Mouse (Mus musculus) limb, embryonic 12.5 days (tissue): Measurements from ENCODE around the gene Fam92b. TPM values are rescaled to one million over a fixed set of nuclear protein-coding genes. Genes with fewer than 3 reads are reported as not detected.
A peak's percentile ranks its signal among the peaks of the same experiment; 100 is the strongest.

Source experiments
- ATAC-seq: fragments of 200-750 bp; cut with Nextera tagmentation; 2 replicates; pipeline ENCODE4 v1.8.0; 2017; ENCODE audit warnings: low read depth, moderate TSS enrichment; ENCODE audit not compliant: insufficient number of reproducible peaks, insufficient read depth, low FRiP score, low TSS enrichment
- H3K27ac ChIP-seq: fragments of 300-500 bp; sonication (generic); 2 replicates; pipeline ENCODE4 v1.5.1; 2016; ENCODE audit warnings: mild to moderate bottlenecking, moderate library complexity
- H3K27me3 ChIP-seq: fragments of 300-500 bp; sonication (generic); 2 replicates; pipeline ENCODE4 v1.6.1; 2016; ENCODE audit warnings: mild to moderate bottlenecking, moderate library complexity
- H3K36me3 ChIP-seq: fragments of 300-500 bp; sonication (generic); 2 replicates; pipeline ENCODE4 v1.6.1; 2016; ENCODE audit warnings: mild to moderate bottlenecking, moderate library complexity
- H3K4me1 ChIP-seq: fragments of 300-500 bp; sonication (generic); replicated peaks from 2 replicates; pipeline ENCODE4 v1.6.1; 2016
- H3K4me2 ChIP-seq: fragments of 300-500 bp; sonication (generic); 2 replicates; pipeline ENCODE4 v1.6.1; 2016; ENCODE audit warnings: mild to moderate bottlenecking, moderate library complexity
- H3K4me3 ChIP-seq: fragments of 300-500 bp; sonication (generic); replicated peaks from 2 replicates; pipeline ENCODE4 v1.5.1; 2016; ENCODE audit warnings: mild to moderate bottlenecking
- H3K9ac ChIP-seq: fragments of 300-500 bp; sonication (generic); replicated peaks from 2 replicates; pipeline ENCODE4 v1.6.1; 2016; ENCODE audit warnings: mild to moderate bottlenecking, moderate library complexity
- H3K9me3 ChIP-seq: fragments of 300-500 bp; sonication (generic); 2 replicates; pipeline ENCODE4 v1.6.1; 2016; ENCODE audit warnings: mild to moderate bottlenecking, moderate library complexity
- WGBS: fragments of 180-500 bp; shearing (Covaris S2); methylation state at CpG from one replicate; pipeline ENCODE4 v1.1.7; 2016; 5-methylcytosine and 5-hydroxymethylcytosine counted together
- polyA plus RNA-seq: library from polyadenylated mRNA; unstranded; fragments of >200 nt; fragmentation: Nextera tagmentation; extraction: Ambion mirVana; gene quantifications from 2 replicates; pipeline ENCODE4 v1.2.1, GENCODE M21; 2016

Gene Fam92b
- polyA plus RNA-seq, 1 experiment from 2014 or later, result not detected

DNA sequence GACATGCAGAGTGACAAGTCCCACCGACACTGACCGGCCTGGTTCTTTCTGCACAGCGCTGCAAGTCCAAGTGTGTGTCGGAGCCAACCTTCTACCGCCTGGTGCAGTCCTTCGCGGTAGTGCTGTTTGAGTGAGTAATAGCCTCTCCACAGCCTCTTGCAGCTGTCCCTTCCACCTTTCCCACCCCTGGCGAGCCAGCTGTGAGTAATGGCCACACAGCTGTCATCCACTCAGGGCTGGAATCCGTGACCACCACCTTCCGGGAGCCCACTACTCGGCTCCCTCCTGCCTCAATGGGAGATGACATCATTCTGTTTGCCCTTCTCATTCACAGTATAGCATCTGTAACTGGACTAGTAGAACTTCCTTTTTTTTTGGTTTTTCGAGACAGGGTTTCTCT, 27.2 kb downstream of the Fam92b start:
- H3K9me3 ChIP-seq, result no peaks in the 10 kb centered on the region
- no peak for ATAC-seq
- no peaks in the 10 kb centered on the region for H3K27me3 ChIP-seq
- peaks cover 27% of the 10 kb centered on the region for H3K4me1 ChIP-seq
- WGBS, result 70% methylated on average over 12 of the region's 12 CpGs
- no peak overlapping the region for H3K4me2 ChIP-seq
- no peak overlapping the region for H3K4me3 ChIP-seq
- no peaks in the 10 kb centered on the region for H3K36me3 ChIP-seq
- H3K9ac ChIP-seq, result no peak overlapping the region
- H3K27ac ChIP-seq, result no peak overlapping the region

DNA sequence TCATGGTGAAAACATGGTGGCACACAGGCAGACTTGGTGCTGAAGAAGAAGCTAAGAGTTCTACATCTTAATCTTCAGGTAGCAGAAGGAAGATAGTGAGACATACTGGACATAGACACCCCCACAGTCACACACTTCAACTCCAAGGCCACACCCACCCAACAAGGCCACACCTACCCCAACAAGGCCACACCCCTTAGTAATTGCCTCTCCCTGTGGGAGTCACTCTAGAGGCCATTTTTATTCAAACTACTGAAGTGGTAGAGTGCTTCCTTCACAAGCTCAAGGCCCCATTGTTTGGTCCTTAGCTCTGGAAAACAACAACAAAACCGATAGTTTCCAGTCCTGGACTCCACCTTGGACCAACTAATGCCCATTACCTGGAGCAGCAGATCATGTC, 31.2 kb downstream of the Fam92b start:
- no peak for ATAC-seq
- Histone ChIP-seq H3K4me1 (peaks cover 16% of the 10 kb centered on the region), H3K27me3 (no peaks in the 10 kb centered on the region), H3K4me2 (no peak overlapping the region), H3K9ac (no peak overlapping the region), H3K27ac (no peak overlapping the region), H3K36me3 (no peaks in the 10 kb centered on the region), H3K9me3 (no peaks in the 10 kb centered on the region), H3K4me3 (no peak overlapping the region)
- WGBS, result 83% methylated on average over 1 of the region's 1 CpGs

DNA sequence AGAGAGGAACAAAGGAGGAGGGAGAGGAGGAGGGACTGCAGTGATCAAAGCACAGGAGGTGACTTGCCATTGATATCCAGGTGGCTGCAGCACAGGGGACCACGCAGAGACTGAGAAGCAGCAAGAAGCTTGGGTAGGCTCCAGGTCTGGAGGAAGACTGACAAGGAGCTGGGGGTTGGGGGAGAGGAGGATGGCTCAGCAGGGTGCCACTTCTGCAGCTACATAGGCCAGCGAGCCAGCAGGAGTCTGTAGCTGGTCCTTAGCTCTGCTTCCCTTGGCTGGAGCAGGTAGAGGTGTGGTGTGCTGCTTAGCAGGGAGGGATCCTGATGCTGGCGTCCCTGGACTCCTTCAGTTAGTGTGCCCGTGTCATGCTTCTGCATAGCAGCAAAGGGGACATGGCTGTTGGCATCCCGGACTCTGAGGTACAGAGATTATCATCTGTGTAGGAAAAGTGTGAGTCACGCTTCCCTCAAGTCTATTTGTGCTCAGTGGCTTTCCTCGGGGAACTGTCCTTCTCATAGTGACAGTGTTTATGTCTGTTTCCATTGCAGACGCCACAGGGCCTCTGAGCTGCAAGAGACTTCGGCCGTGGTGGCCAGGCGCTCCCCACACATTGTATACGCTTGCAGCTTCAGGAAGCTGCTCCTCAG, 32.5 kb downstream of the Fam92b start:
- WGBS, result 52% methylated on average over 12 of the region's 12 CpGs
- 0 out of 2 replicates have a peak overlapping the region, but pooled peaks have one; percentile 8 for H3K27ac ChIP-seq
- ATAC-seq, result no peak
- H3K4me1 ChIP-seq, result peaks cover 13% of the 10 kb centered on the region
- no peak overlapping the region for H3K4me2 ChIP-seq
- no peaks in the 10 kb centered on the region for H3K36me3 ChIP-seq
- no peak overlapping the region for H3K4me3 ChIP-seq
- H3K9ac ChIP-seq, result no peak overlapping the region
- H3K9me3 ChIP-seq, result no peaks in the 10 kb centered on the region
- H3K27me3 ChIP-seq, result peaks cover 6% of the 10 kb centered on the region; the same call in 1 of the 2 replicates

DNA sequence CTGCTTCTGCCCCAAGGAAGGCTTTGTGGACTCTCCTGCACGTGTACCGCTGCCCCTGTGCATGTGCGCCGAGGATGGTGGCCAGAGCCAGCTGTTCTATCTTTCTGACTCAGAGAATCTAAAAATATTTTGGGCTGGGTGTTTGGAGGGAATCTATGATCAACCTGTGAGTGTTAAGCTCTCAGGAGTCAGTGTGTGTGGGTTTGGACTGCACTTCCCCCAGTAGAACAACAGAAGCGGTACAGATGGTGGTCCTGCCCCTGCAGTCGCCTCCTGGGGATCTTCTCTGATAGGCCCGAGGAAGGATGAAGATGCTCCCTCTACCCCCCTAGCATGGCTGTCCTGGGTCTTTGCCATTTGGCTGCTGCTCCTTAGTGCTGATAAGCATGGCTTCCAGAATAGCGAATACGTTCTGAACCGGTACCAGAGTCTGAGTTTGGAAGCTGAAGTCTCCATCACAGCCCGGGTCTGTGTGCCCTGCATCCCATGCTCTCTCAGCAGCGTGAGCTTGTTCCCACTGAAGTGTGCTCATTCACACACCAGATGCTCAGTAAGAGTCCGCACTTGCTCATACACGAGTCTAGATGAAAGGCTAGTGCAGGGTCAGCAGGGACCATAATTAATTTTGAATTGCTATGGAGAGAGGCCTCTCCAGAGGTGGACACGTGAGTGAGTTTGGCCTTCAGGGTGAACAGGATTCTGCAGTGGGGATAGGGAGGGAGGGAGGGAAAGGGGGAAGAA, 33.2 kb downstream of the Fam92b start:
- ATAC-seq, result no peak
- H3K4me2 ChIP-seq, result no peak overlapping the region
- peaks cover 13% of the 10 kb centered on the region; the same call in 1 of the 2 replicates for H3K27me3 ChIP-seq
- peaks cover 13% of the 10 kb centered on the region for H3K4me1 ChIP-seq
- 0 out of 2 replicates have a peak overlapping the region, but pooled peaks have one; percentile 8 for H3K27ac ChIP-seq
- WGBS, result 63% methylated on average over 15 of the region's 15 CpGs
- no peak overlapping the region for H3K9ac ChIP-seq
- H3K9me3 ChIP-seq, result no peaks in the 10 kb centered on the region
- no peaks in the 10 kb centered on the region for H3K36me3 ChIP-seq
- no peak overlapping the region for H3K4me3 ChIP-seq

DNA sequence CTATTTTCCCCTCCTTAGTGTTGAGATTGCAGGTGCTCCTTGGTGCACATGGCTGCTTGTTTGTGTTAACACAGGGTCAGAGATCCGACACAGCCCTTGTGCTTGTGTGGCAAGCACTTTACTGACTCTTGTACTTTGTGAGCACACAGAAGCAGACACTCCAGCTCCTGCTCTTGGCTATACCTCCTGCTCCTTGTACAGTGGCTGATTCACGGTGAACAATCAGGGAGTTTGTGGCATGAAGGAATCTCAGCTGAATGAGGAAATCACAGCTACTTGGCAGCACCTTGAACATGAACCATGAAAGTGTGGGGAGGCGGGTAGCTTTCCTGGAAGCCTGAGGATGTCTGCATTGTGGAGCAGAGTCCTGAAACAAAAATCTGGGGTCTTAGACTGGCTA, 36.5 kb downstream of the Fam92b start:
- Histone ChIP-seq H3K27me3 (peaks cover 13% of the 10 kb centered on the region; the same call in 1 of the 2 replicates), H3K9me3 (no peaks in the 10 kb centered on the region), H3K4me1 (peaks cover 13% of the 10 kb centered on the region), H3K4me2 (no peak overlapping the region), H3K27ac (no peak overlapping the region), H3K36me3 (no peaks in the 10 kb centered on the region), H3K9ac (0 out of 2 replicates have a peak overlapping the region, but pooled peaks have one; percentile 27), H3K4me3 (no peak overlapping the region)
- WGBS, result 65% methylated on average over 3 of the region's 3 CpGs
- ATAC-seq, result no peak

DNA sequence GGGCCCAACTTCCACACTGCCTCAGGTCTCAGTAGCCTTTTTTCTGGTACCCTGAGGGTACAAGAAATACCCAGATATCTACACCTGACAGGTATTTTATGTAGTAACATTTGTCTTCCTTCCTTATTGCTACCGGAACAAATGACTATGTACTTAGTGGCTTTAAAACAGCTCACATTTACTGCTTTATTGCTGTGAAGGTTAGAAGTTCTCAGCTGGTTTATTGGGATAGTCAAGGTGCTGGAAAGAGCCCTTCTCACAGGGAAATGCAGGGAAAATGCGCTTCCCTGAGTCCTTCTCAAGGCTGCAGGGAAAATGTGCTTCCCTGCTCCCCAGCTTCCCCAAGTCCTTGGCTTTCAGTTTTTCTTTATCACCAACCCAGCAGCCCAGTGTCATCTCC, 38.3 kb downstream of the Fam92b start:
- no peak for ATAC-seq
- 46% methylated on average over 2 of the region's 2 CpGs for WGBS

DNA sequence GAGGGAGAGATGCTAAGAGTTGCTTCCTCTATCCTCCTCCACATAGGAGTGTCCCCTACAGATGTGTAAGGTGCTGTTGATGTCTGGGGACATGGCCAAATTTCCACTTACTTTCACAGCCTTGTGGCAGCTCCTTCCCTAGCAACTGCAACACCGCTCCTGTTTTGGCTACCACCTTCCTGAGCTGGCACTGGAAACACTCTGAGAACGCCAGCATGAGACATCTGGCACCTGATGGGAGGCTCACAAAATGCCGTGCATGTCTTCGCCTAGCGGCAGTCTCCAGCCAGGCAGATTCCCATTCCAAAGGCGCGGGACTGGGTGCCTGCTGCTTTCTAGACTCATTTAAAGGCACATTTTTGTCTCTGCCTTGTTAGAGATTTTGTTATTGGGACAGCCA, 40.6 kb downstream of the Fam92b start:
- 65% methylated on average over 7 of the region's 7 CpGs for WGBS
- Histone ChIP-seq H3K36me3 (no peaks in the 10 kb centered on the region), H3K9me3 (no peaks in the 10 kb centered on the region)

More for the DNA sequence above, 38.3 kb downstream of the Fam92b start:
- Histone ChIP-seq H3K4me1 (no peaks in the 10 kb centered on the region; the same call in 1 of the 2 replicates), H3K36me3 (no peaks in the 10 kb centered on the region), H3K4me2 (no peak overlapping the region), H3K9me3 (no peaks in the 10 kb centered on the region), H3K4me3 (no peak overlapping the region), H3K9ac (no peak overlapping the region), H3K27me3 (peaks cover 13% of the 10 kb centered on the region; the same call in 1 of the 2 replicates), H3K27ac (no peak overlapping the region)

DNA sequence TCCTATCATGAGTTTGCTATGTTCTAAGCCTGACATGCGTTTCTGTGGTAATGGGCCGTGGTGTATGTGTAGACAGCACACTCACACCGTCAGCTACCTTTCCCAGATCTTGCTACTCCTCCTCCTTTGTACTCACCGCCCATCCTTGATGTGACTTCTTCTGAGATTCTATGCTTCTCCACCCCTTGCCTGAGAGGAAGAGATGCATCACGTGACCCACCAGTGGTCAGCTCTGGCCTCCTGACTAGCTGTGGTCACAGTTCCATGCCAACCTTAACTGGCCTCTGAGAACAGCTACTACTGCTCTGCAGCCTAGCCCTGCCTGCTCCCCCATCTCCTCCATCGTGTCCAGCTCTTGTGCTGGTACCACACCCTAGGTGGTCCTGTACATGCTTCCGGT, 41.6 kb downstream of the Fam92b start:
- Histone ChIP-seq H3K9ac (no peak overlapping the region), H3K36me3 (no peaks in the 10 kb centered on the region), H3K4me3 (no peak overlapping the region), H3K9me3 (no peaks in the 10 kb centered on the region), H3K4me2 (no peak overlapping the region), H3K4me1 (no peaks in the 10 kb centered on the region), H3K27me3 (peaks cover 14% of the 10 kb centered on the region; the same call in 1 of the 2 replicates), H3K27ac (no peak overlapping the region)
- ATAC-seq, result no peak
- 91% methylated on average over 7 of the region's 7 CpGs for WGBS

More for the DNA sequence above, 40.6 kb downstream of the Fam92b start:
- Histone ChIP-seq H3K4me1 (no peaks in the 10 kb centered on the region), H3K4me2 (no peak overlapping the region), H3K27me3 (peaks cover 16% of the 10 kb centered on the region; the same call in 1 of the 2 replicates), H3K4me3 (no peak overlapping the region), H3K9ac (no peak overlapping the region), H3K27ac (no peak overlapping the region)
- no peak for ATAC-seq

DNA sequence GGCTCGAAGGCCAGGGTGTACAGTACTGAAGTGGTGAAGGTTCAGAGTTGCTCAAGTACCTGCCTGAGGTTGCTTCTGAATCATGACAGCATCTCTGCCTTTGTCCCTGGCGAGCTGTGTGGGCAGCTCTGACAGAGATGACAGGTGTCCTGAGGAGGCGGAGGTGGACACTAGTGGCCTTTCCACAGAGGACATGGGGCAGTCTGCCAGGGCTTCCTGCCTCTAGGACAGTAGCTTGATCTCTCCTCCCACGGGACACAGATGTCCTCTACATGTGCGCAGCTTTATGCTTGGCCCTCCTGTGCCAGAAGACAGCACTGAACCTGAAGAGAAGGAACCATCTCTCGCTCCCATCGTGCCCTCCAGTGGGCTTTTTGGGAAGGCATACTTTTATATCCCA, 44.1 kb downstream of the Fam92b start:
- H3K4me1 ChIP-seq, result no peaks in the 10 kb centered on the region
- H3K4me3 ChIP-seq, result no peak overlapping the region
- no peaks in the 10 kb centered on the region for H3K36me3 ChIP-seq
- H3K9me3 ChIP-seq, result no peaks in the 10 kb centered on the region
- WGBS, result 81% methylated on average over 7 of the region's 7 CpGs
- H3K27ac ChIP-seq, result no peak overlapping the region
- H3K9ac ChIP-seq, result no peak overlapping the region
- ATAC-seq, result no peak
- H3K4me2 ChIP-seq, result no peak overlapping the region
- H3K27me3 ChIP-seq, result 0 out of 2 replicates have a peak, but pooled peaks cover 3% of the 10 kb centered on the region

DNA sequence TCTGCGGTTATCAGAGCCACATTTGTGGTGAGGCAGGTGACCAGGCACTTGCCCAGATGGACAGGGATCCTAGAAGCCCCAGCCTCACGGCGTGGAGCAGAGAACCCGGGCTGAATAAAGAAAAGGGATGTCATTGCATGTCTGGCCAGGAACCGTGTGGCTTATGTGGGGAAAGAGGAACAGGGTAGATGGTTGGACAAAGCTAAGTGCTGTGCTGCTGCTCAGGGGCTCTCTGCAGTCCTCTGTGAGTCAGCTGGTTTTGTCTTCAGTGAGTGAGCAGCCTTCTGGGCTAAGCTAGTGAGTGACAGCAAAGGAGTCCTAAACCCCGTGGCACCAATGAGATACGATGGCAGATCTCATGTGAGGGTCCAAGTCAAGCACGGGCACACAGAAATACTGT, 46.1 kb downstream of the Fam92b start:
- no peak overlapping the region for H3K4me3 ChIP-seq
- H3K4me1 ChIP-seq, result no peaks in the 10 kb centered on the region
- no peaks in the 10 kb centered on the region for H3K9me3 ChIP-seq
- no peak for ATAC-seq
- no peak overlapping the region for H3K4me2 ChIP-seq
- 83% methylated on average over 8 of the region's 8 CpGs for WGBS
- H3K36me3 ChIP-seq, result no peaks in the 10 kb centered on the region
- peaks cover 20% of the 10 kb centered on the region; the same call in 1 of the 2 replicates for H3K27me3 ChIP-seq
- H3K9ac ChIP-seq, result no peak overlapping the region
- no peak overlapping the region for H3K27ac ChIP-seq

DNA sequence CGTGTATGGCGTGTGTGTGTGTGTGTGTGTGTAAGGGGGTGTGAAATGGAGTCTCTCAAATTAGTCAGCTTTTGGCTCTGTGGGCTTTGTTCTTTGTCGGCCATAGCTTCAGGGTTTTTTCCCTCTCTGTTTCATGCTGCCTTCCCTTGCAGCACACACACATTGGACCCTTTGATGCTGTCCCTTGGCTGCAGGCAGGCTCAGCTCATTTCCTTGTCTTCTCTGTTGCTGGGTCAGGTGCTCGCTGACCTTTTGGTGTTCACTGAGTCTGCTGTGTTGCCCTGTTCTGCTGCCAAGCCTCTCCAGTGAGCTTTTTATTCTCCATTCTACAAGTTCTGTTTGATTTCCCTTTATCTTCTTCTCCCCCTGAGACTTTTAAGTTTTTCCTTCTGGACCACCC, 47.7 kb downstream of the Fam92b start:
- H3K4me1 ChIP-seq, result 0 out of 2 replicates have a peak, but pooled peaks cover 6% of the 10 kb centered on the region
- H3K36me3 ChIP-seq, result no peaks in the 10 kb centered on the region
- peaks cover 20% of the 10 kb centered on the region; the same call in 1 of the 2 replicates for H3K27me3 ChIP-seq
- H3K27ac ChIP-seq, result no peak overlapping the region
- no peak overlapping the region for H3K9ac ChIP-seq
- H3K4me2 ChIP-seq, result no peak overlapping the region
- 58% methylated on average over 4 of the region's 4 CpGs for WGBS
- no peak overlapping the region for H3K4me3 ChIP-seq
- ATAC-seq, result no peak
- no peaks in the 10 kb centered on the region for H3K9me3 ChIP-seq
